Mouse (Mus musculus): Measurements from ENCODE around the gene Prss45.

GRCm38 (mm10) chr9:110834411-110834810, at the start of gene Prss45:
- TF ChIP-seq CTCF (conservative IDR thresholded peaks at IDR 0.05; ENCODE audit: insufficient read depth, insufficient read length, low read depth, low read length) = no peak
- no peak for TF ChIP-seq POLR2A (IDR thresholded peaks at IDR 0.05; ENCODE audit: low read depth, low read length)

Data from kidney, adult 2 months (tissue).